Mouse (Mus musculus) cortical plate, adult 2 months (tissue): ENCODE data around the gene Fads3.

Experiments used
- CTCF ChIP-seq: fragments of 200-500 bp; IDR thresholded peaks from 2 replicates; pipeline ENCODE4 v1.5.1; 2011; ENCODE audit warnings: mild to moderate bottlenecking, control low read depth, low read length; ENCODE audit not compliant: insufficient read depth; ENCODE audit errors: extremely low read depth
- POLR2A ChIP-seq: fragments of 200-500 bp; IDR thresholded peaks from 2 replicates; pipeline ENCODE4 v1.6.1; 2011; ENCODE audit warnings: mild to moderate bottlenecking, low read length, control low read depth; ENCODE audit not compliant: insufficient read depth; ENCODE audit errors: extremely low read depth

DNA sequence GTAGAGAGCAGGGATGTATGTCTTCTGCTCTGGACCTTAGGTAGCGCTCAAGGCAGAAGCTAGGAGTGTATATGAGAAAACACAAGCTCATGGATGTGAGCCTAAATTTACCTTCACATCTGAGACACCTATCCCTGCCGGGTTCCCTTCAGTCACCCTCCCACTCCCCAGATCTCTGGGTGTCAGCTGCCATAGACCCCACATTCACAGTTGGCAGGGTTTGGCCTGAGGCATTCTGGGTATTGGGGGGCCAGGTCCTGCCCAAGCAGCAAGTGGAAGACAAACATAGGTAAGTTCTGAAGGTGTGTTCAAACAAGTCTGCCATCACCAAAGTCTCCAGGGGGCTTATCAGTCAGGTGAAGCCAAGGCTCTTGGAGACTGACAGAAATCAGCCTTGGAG is 20.3 kb downstream of the Fads3 start:
- TF ChIP-seq POLR2A: no peak
- TF ChIP-seq CTCF: no peak
